Mouse (Mus musculus) stomach, embryonic 15.5 days (tissue): ENCODE results near the gene Tpra1. TPM values are rescaled to one million over a fixed set of nuclear protein-coding genes. Genes with fewer than 3 reads are reported as not detected.

Experiments used
- ATAC-seq: fragments of 200-750 bp; cut with Nextera tagmentation; 2 replicates; pipeline ENCODE4 v1.8.0; 2017; ENCODE audit warnings: low read depth, moderate number of reproducible peaks, moderate TSS enrichment; ENCODE audit not compliant: insufficient read depth, low FRiP score
- H3K27ac ChIP-seq: fragments of 300-500 bp; sonication (generic); 2 replicates; pipeline ENCODE4 v1.5.1; 2015; ENCODE audit warnings: mild to moderate bottlenecking, inconsistent platforms
- H3K27me3 ChIP-seq: fragments of 300-500 bp; sonication (generic); replicated peaks from 2 replicates; pipeline ENCODE4 v1.6.1; 2015; ENCODE audit warnings: inconsistent platforms
- H3K36me3 ChIP-seq: fragments of 300-500 bp; sonication (generic); 2 replicates; pipeline ENCODE4 v1.6.1; 2015; ENCODE audit warnings: inconsistent platforms
- H3K4me1 ChIP-seq: fragments of 300-500 bp; sonication (generic); 2 replicates; pipeline ENCODE4 v1.6.1; 2015; ENCODE audit warnings: inconsistent platforms
- H3K4me2 ChIP-seq: fragments of 300-500 bp; sonication (generic); 2 replicates; pipeline ENCODE4 v1.6.1; 2015; ENCODE audit warnings: mild to moderate bottlenecking, inconsistent platforms
- H3K4me3 ChIP-seq: fragments of 300-500 bp; sonication (generic); replicated peaks from 2 replicates; pipeline ENCODE4 v1.5.1; 2015; ENCODE audit warnings: inconsistent platforms
- H3K9ac ChIP-seq: fragments of 300-500 bp; sonication (generic); 2 replicates; pipeline ENCODE4 v1.6.1; 2015; ENCODE audit warnings: inconsistent platforms
- H3K9me3 ChIP-seq: fragments of 300-500 bp; sonication (generic); 2 replicates; pipeline ENCODE4 v1.6.1; 2016; ENCODE audit warnings: inconsistent platforms
- WGBS: fragments of 180-500 bp; shearing (Covaris S2); methylation state at CpG from one replicate; pipeline ENCODE4 v1.1.7; 2015; 5-methylcytosine and 5-hydroxymethylcytosine counted together
- polyA plus RNA-seq: library from polyadenylated mRNA; unstranded; fragments of >200 nt; fragmentation: Nextera tagmentation; extraction: Ambion mirVana; gene quantifications from 2 replicates; pipeline ENCODE4 v1.2.1, GENCODE M21; 2015

The Tpra1 gene
- polyA plus RNA-seq, 1 experiment from 2014 or later, result 60.1 TPM

DNA sequence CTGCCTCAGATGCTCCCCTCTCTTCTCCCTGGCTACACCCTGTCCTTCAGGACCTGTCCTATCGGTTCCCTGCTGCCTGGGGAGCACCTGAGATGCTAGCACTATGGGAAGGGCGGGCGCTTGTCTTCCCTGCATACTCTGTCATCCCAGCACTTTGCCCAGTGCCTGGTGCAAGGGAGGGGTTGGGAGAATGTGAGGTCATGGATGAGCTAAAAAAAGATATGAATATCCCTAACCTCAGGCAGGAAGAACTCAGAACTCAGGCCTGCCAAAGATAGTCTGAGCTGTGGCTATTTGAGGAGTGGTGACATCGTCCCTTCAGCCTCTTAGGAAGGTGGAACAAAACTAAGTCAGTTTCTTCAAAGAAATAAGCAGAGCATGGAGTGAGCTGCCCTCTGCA is 39.6 kb downstream of the Tpra1 start:
- Histone ChIP-seq H3K9me3 (no peaks in the 10 kb centered on the region), H3K9ac (no peak overlapping the region), H3K4me1 (peaks cover 2% of the 10 kb centered on the region; the same call in 1 of the 2 replicates), H3K4me2 (no peak overlapping the region), H3K36me3 (no peaks in the 10 kb centered on the region), H3K27ac (no peak overlapping the region), H3K27me3 (no peaks in the 10 kb centered on the region), H3K4me3 (no peak overlapping the region)
- no peak for ATAC-seq
- 71% methylated on average over 4 of the region's 4 CpGs for WGBS

GRCm38 (mm10) chr6:88942595-88942994 is 40.5 kb downstream of the Tpra1 start:
- Histone ChIP-seq H3K4me3 (no peak overlapping the region), H3K9me3 (no peaks in the 10 kb centered on the region), H3K27me3 (no peaks in the 10 kb centered on the region), H3K36me3 (no peaks in the 10 kb centered on the region), H3K27ac (no peak overlapping the region), H3K4me2 (no peak overlapping the region), H3K9ac (no peak overlapping the region), H3K4me1 (peaks cover 2% of the 10 kb centered on the region; the same call in 1 of the 2 replicates)
- 65% methylated on average over 8 of the region's 8 CpGs for WGBS
- ATAC-seq, result no peak

DNA sequence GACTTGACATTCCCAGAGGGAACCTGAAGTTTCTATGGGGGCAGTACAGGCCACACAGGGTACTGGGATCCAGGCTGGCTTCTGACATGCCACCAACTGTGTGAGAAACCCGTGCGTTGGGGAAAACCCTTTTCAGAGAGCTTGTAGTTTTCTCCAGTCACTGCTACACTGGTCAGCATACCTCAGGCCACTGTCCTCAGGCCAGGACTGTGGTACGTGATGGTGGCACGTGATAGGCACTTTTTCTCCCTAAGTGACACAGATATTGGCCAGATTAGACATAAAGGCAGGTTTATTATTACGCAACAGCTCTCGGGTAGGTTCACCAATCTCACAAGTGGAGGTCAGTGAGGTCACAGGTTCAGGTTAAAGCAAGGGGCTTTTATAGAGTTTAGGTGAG is 41.6 kb downstream of the Tpra1 start:
- Histone ChIP-seq H3K4me3 (no peak overlapping the region), H3K27ac (no peak overlapping the region), H3K9me3 (no peaks in the 10 kb centered on the region), H3K4me1 (no peaks in the 10 kb centered on the region), H3K4me2 (no peak overlapping the region), H3K27me3 (no peaks in the 10 kb centered on the region), H3K36me3 (no peaks in the 10 kb centered on the region), H3K9ac (no peak overlapping the region)
- 80% methylated on average over 6 of the region's 6 CpGs for WGBS
- ATAC-seq, result no peak

GRCm38 (mm10) chr6:88946442-88946841 is 44.4 kb downstream of the Tpra1 start:
- WGBS, result 80% methylated on average over 6 of the region's 6 CpGs
- Histone ChIP-seq H3K4me2 (no peak overlapping the region), H3K9ac (no peak overlapping the region), H3K27me3 (no peaks in the 10 kb centered on the region), H3K9me3 (no peaks in the 10 kb centered on the region), H3K4me1 (no peaks in the 10 kb centered on the region), H3K4me3 (no peak overlapping the region), H3K36me3 (no peaks in the 10 kb centered on the region), H3K27ac (no peak overlapping the region)
- no peak for ATAC-seq

GRCm38 (mm10) chr6:88947771-88948170 is 45.7 kb downstream of the Tpra1 start:
- no peak overlapping the region for H3K4me2 ChIP-seq
- H3K9ac ChIP-seq, result no peak overlapping the region
- H3K36me3 ChIP-seq, result no peaks in the 10 kb centered on the region
- no peak overlapping the region for H3K4me3 ChIP-seq
- H3K9me3 ChIP-seq, result no peaks in the 10 kb centered on the region
- no peak for ATAC-seq
- no peaks in the 10 kb centered on the region for H3K27me3 ChIP-seq
- no peak overlapping the region for H3K27ac ChIP-seq
- no peaks in the 10 kb centered on the region for H3K4me1 ChIP-seq

- Histone ChIP-seq H3K9me3 (no peaks in the 10 kb centered on the region), H3K27ac (no peak overlapping the region), H3K4me3 (no peak overlapping the region), H3K27me3 (no peaks in the 10 kb centered on the region), H3K4me1 (no peaks in the 10 kb centered on the region), H3K36me3 (no peaks in the 10 kb centered on the region), H3K9ac (no peak overlapping the region), H3K4me2 (no peak overlapping the region)
- no peak for ATAC-seq
- WGBS, result 89% methylated on average over 2 of the region's 2 CpGs
Measured at GRCm38 (mm10) chr6:88956725-88957124, 54.7 kb downstream of the Tpra1 start.

DNA sequence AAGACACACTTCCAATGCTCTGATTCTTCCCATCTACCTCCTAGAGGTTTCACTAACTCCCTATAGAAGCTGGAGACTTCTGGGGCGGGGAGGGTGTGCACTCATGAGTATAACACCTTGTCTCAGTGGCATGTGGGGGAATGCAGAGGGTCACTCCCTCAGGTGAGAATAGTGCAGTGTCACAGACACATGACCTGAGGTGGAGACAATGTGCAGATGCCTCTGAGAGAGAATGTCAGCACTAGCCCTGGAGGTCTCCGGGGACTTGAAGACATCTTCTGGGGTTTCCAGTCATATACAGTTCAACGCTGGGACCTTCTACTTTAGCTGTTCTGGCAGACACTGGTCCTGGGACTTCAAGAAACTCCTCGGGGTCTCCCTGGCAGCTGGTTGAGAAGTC is 55.3 kb downstream of the Tpra1 start:
- ATAC-seq, result no peak
- 83% methylated on average over 4 of the region's 4 CpGs for WGBS
- no peak overlapping the region for H3K4me3 ChIP-seq

DNA sequence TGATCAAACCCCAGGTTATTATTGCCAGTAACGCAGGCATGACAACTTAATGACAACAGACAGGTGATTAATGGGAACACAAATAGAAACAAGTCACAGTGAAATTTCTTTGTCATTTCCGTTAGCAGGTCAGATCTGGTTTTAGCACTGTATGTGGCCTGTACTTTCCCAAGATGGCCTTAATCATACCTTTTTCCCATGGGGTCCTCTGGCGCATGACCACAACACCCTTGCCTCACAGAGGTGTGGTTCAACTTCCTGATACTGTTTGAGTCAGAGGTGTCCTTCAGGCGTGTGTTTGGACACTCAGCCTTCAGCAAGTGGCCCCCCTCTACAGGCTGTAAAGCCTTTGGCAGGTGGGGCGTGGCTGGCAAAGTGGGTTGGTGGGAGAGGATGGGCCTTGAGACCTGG is 55.8 kb downstream of the Tpra1 start:
- H3K4me3 ChIP-seq, result no peak overlapping the region
- H3K4me1 ChIP-seq, result no peaks in the 10 kb centered on the region
- no peak overlapping the region for H3K27ac ChIP-seq
- H3K9ac ChIP-seq, result no peak overlapping the region
- no peaks in the 10 kb centered on the region for H3K27me3 ChIP-seq
- WGBS, result 68% methylated on average over 5 of the region's 5 CpGs
- H3K4me2 ChIP-seq, result no peak overlapping the region
- no peaks in the 10 kb centered on the region for H3K36me3 ChIP-seq
- H3K9me3 ChIP-seq, result no peaks in the 10 kb centered on the region
- ATAC-seq, result no peak

More for the DNA sequence above, 55.3 kb downstream of the Tpra1 start:
- H3K4me2 ChIP-seq, result no peak overlapping the region
- no peak overlapping the region for H3K27ac ChIP-seq
- no peaks in the 10 kb centered on the region for H3K27me3 ChIP-seq
- no peaks in the 10 kb centered on the region for H3K4me1 ChIP-seq
- H3K36me3 ChIP-seq, result no peaks in the 10 kb centered on the region
- H3K9ac ChIP-seq, result no peak overlapping the region
- H3K9me3 ChIP-seq, result no peaks in the 10 kb centered on the region

- H3K36me3 ChIP-seq, result no peaks in the 10 kb centered on the region
- ATAC-seq, result no peak
Measured at GRCm38 (mm10) chr6:88958305-88958704, 56.3 kb downstream of the Tpra1 start.

DNA sequence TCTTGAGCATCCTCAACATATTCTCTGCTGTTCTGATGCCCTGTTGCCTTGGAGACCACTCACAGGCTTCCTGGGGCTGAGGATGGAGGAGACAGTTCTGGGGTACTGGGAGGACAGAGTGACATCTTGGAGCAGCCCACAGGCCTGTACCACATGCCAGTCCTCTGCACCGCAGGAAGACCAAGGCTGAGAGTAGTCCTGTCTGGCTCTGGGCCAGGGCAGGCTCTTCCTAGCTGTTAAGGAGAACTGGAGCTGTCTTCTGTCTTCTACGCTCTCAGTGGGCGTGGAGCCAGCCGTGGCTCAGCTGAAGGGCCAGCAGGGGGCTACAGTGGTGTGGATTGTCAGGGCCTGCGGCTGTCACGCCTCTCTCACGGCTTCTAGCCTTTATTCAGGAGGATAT is 57.8 kb downstream of the Tpra1 start:
- Histone ChIP-seq H3K4me2 (no peak overlapping the region), H3K27me3 (no peaks in the 10 kb centered on the region), H3K9me3 (no peaks in the 10 kb centered on the region), H3K4me3 (no peak overlapping the region), H3K36me3 (no peaks in the 10 kb centered on the region), H3K4me1 (no peaks in the 10 kb centered on the region), H3K9ac (no peak overlapping the region), H3K27ac (no peak overlapping the region)
- no peak for ATAC-seq
- WGBS, result 15% methylated on average over 7 of the region's 7 CpGs

More at GRCm38 (mm10) chr6:88958305-88958704, 56.3 kb downstream of the Tpra1 start:
- Histone ChIP-seq H3K27me3 (no peaks in the 10 kb centered on the region), H3K9ac (no peak overlapping the region), H3K4me3 (no peak overlapping the region), H3K4me2 (no peak overlapping the region), H3K9me3 (no peaks in the 10 kb centered on the region), H3K27ac (no peak overlapping the region), H3K4me1 (no peaks in the 10 kb centered on the region)
- 79% methylated on average over 2 of the region's 2 CpGs for WGBS

DNA sequence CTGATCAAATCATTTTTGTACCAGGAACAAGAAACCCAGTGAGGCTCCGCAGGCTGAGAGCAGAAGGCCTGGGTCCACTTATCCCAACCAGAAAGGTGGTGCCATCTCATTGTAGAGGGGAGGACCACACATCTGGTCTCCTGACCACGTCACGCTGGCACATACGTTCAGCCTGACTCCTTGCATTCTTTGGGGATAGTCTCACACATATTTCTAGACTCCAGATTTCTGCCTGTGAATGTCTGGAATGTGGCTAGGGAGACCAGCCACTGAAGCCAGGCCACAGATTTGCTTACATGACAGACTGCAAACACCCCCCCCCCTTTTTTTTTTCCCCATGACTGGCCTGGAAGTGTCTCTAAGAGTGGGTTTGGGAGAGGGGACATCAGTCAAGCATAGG is 58.9 kb downstream of the Tpra1 start:
- H3K9ac ChIP-seq, result no peak overlapping the region
- H3K27ac ChIP-seq, result no peak overlapping the region
- H3K4me1 ChIP-seq, result no peaks in the 10 kb centered on the region
- no peaks in the 10 kb centered on the region for H3K9me3 ChIP-seq
- no peaks in the 10 kb centered on the region for H3K36me3 ChIP-seq
- no peak overlapping the region for H3K4me3 ChIP-seq
- H3K4me2 ChIP-seq, result no peak overlapping the region
- H3K27me3 ChIP-seq, result no peaks in the 10 kb centered on the region
- no peak for ATAC-seq
- 68% methylated on average over 4 of the region's 4 CpGs for WGBS
